Mouse (Mus musculus): ENCODE measurements at regions not wholly inside any gene's neighbourhood (a gene's known extent, or its start where the extent isn't known, plus 50 kb on each side); places are given as distances from the start of the nearest gene placed in this dataset.
A peak's percentile ranks its signal among the peaks of the same experiment; 100 is the strongest.

GRCm38 (mm10) chr4:28754960-28755692 lies 57.8 kb upstream of the Epha7 start:
- WGBS = 10% methylated on average over 5 of the region's 5 CpGs
- DNase-seq = peak; percentile 3
- no peak overlapping the region for H3K4me2 ChIP-seq (ENCODE audit: low read depth)
- no peak overlapping the region for H3K27ac ChIP-seq (ENCODE audit: low read depth, low read length)
- no peaks in the 10 kb centered on the region for H3K4me1 ChIP-seq (ENCODE audit: insufficient read depth)
- no peaks in the 10 kb centered on the region for H3K27me3 ChIP-seq (ENCODE audit: insufficient read depth, low read length)
- no peak overlapping the region for H3K4me3 ChIP-seq (ENCODE audit: low read depth, low read length)
- H3K36me3 ChIP-seq (ENCODE audit: insufficient read depth) = no peaks in the 10 kb centered on the region
- H3K9me3 ChIP-seq (ENCODE audit: low read length) = no peaks in the 10 kb centered on the region
- TF ChIP-seq CTCF (IDR thresholded peaks at IDR 0.05; ENCODE audit: low read depth) = no peak
- ATAC-seq = no peak
- H3K9ac ChIP-seq = no peak overlapping the region

- TF ChIP-seq CTCF (IDR thresholded peaks at IDR 0.05; ENCODE audit: low read depth) = no peak
- no peak for DNase-seq
- Histone ChIP-seq H3K9me3 (ENCODE audit: low read length) (no peaks in the 10 kb centered on the region), H3K4me2 (ENCODE audit: low read depth) (no peak overlapping the region), H3K36me3 (ENCODE audit: insufficient read depth) (no peaks in the 10 kb centered on the region), H3K4me1 (ENCODE audit: insufficient read depth) (no peaks in the 10 kb centered on the region), H3K27me3 (ENCODE audit: insufficient read depth, low read length) (no peaks in the 10 kb centered on the region), H3K4me3 (ENCODE audit: low read depth, low read length) (no peak overlapping the region), H3K27ac (ENCODE audit: low read depth, low read length) (no peak overlapping the region), H3K9ac (no peak overlapping the region)
- WGBS = 77% methylated on average over 2 of the region's 2 CpGs
- ATAC-seq = no peak
Measured at GRCm38 (mm10) chr4:28762378-28762777, 50.6 kb upstream of the Epha7 start.

Measured in forebrain, postnatal 0 days (tissue).